Mouse (Mus musculus): ENCODE results near the gene Antxr2. TPM values are rescaled to one million over a fixed set of nuclear protein-coding genes. Genes with fewer than 3 reads are reported as not detected.

The Antxr2 gene
- polyA plus RNA-seq, 1 experiment from 2014 or later = 9.3 TPM

GRCm38 (mm10) chr5:97980472-97980871, 50.4 kb downstream of the Antxr2 start:
- 60% methylated on average over 14 of the region's 14 CpGs for WGBS
- Histone ChIP-seq H3K36me3 (ENCODE audit: control insufficient read depth, insufficient read depth, low read length) (no peaks in the 10 kb centered on the region; the same call in 1 of the 2 replicates), H3K4me2 (replicated peaks; ENCODE audit: low read depth) (no peak overlapping the region), H3K27ac (replicated peaks) (no peak overlapping the region), H3K4me3 (ENCODE audit: low read depth, low read length) (no peak overlapping the region), H3K9me3 (ENCODE audit: control insufficient read depth, low read length) (no peaks in the 10 kb centered on the region), H3K27me3 (ENCODE audit: control insufficient read depth, insufficient read depth, low read length) (no peaks in the 10 kb centered on the region), H3K4me1 (replicated peaks; ENCODE audit: control insufficient read depth, insufficient read depth) (no peaks in the 10 kb centered on the region), H3K9ac (ENCODE audit: low read length) (no peak overlapping the region)
- no peak for TF ChIP-seq EP300 (optimal IDR thresholded peaks at IDR 0.05)
- no peak for TF ChIP-seq CTCF (IDR thresholded peaks at IDR 0.05; ENCODE audit: low read depth)
- ATAC-seq (ENCODE audit: low FRiP score, low TSS enrichment) (no peak), DNase-seq (ENCODE audit: low spot score) (no peak)

DNA sequence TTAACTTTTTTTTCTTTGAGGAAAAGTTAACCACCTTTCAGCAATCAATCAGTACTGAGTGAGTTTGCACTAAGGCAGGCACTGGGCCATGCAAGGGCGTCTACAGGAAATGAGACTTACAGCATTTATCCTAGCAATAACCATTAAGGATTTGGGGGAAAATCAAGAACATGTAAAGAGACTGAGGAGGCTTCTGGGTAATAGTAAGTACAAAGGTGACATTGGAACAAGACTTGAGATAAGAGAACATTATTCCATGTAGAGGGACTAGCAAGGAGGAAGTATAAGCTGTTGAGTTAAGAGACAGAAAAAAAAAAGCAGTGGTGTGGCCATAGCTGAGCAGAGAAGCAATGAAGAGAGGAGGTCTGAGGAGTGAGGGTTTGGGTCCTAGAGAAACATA, 57.5 kb downstream of the Antxr2 start:
- DNase-seq (ENCODE audit: low spot score) (no peak), ATAC-seq (ENCODE audit: low FRiP score, low TSS enrichment) (no peak)
- TF ChIP-seq EP300 (optimal IDR thresholded peaks at IDR 0.05) (no peak), CTCF (IDR thresholded peaks at IDR 0.05; ENCODE audit: low read depth) (no peak)
- Histone ChIP-seq H3K27me3 (ENCODE audit: control insufficient read depth, insufficient read depth, low read length) (no peaks in the 10 kb centered on the region), H3K4me2 (replicated peaks; ENCODE audit: low read depth) (no peak overlapping the region), H3K9me3 (ENCODE audit: control insufficient read depth, low read length) (no peaks in the 10 kb centered on the region), H3K36me3 (ENCODE audit: control insufficient read depth, insufficient read depth, low read length) (no peaks in the 10 kb centered on the region; the same call in 1 of the 2 replicates), H3K9ac (ENCODE audit: low read length) (no peak overlapping the region), H3K27ac (replicated peaks) (no peak overlapping the region), H3K4me1 (replicated peaks; ENCODE audit: control insufficient read depth, insufficient read depth) (no peaks in the 10 kb centered on the region), H3K4me3 (ENCODE audit: low read depth, low read length) (no peak overlapping the region)
- 50% methylated on average over 1 of the region's 1 CpGs for WGBS

DNA sequence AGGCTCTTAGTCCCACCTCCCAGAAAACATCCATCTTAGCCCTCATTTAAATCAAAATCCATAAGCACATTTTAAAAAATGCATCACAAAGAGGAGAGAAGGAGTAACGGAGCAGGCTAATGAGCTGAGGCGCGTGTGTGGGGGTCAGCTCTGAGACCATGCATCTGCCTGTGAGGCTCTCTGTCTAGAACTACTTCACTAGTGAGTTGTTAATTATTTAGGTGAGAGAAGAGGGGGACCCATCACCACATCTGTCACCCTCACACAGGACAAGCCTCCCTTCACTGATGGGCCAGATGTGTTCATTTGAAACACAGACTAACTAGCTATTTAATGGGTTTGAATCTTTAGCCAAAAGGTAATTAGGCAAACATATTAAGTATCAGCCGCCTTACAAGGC, 58.8 kb downstream of the Antxr2 start:
- 86% methylated on average over 4 of the region's 4 CpGs for WGBS
- Histone ChIP-seq H3K9me3 (ENCODE audit: control insufficient read depth, low read length) (no peaks in the 10 kb centered on the region), H3K9ac (ENCODE audit: low read length) (no peak overlapping the region), H3K27me3 (ENCODE audit: control insufficient read depth, insufficient read depth, low read length) (no peaks in the 10 kb centered on the region), H3K4me1 (replicated peaks; ENCODE audit: control insufficient read depth, insufficient read depth) (no peaks in the 10 kb centered on the region), H3K4me2 (replicated peaks; ENCODE audit: low read depth) (no peak overlapping the region), H3K27ac (replicated peaks) (no peak overlapping the region), H3K36me3 (ENCODE audit: control insufficient read depth, insufficient read depth, low read length) (no peaks in the 10 kb centered on the region), H3K4me3 (ENCODE audit: low read depth, low read length) (no peak overlapping the region)
- ATAC-seq (ENCODE audit: low FRiP score, low TSS enrichment) = no peak
- DNase-seq (ENCODE audit: low spot score) = no peak
- TF ChIP-seq EP300 (optimal IDR thresholded peaks at IDR 0.05) (no peak), CTCF (IDR thresholded peaks at IDR 0.05; ENCODE audit: low read depth) (no peak)

DNA sequence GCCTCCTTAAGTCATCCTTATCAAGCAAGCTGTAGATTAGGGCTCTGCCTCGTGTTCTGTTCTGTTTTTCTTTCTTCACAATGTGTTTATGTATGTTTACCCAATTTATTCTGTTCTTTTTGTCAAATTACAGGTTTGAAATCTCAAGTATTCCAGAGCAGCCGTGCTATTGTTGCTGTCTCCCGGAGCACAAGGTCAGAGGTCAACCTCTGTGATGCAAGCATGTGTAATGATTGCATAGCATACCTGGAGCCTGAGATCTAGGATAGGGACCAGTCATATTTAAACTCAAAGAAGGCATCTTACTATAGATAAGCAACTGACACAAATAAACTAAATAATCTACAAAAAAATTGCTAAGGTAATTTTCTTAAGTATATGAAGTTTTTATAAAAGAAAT, 59.6 kb downstream of the Antxr2 start:
- no peaks in the 10 kb centered on the region for H3K9me3 ChIP-seq (ENCODE audit: control insufficient read depth, low read length)
- TF ChIP-seq CTCF (IDR thresholded peaks at IDR 0.05; ENCODE audit: low read depth) = no peak
- TF ChIP-seq EP300 (optimal IDR thresholded peaks at IDR 0.05) = no peak
- DNase-seq (ENCODE audit: low spot score) (no peak), ATAC-seq (ENCODE audit: low FRiP score, low TSS enrichment) (no peak)
- no peak overlapping the region for H3K4me3 ChIP-seq (ENCODE audit: low read depth, low read length)
- H3K27me3 ChIP-seq (ENCODE audit: control insufficient read depth, insufficient read depth, low read length) = no peaks in the 10 kb centered on the region
- no peaks in the 10 kb centered on the region for H3K36me3 ChIP-seq (ENCODE audit: control insufficient read depth, insufficient read depth, low read length)
- H3K27ac ChIP-seq (replicated peaks) = no peak overlapping the region
- WGBS = 30% methylated on average over 3 of the region's 3 CpGs
- no peak overlapping the region for H3K4me2 ChIP-seq (replicated peaks; ENCODE audit: low read depth)
- H3K9ac ChIP-seq (ENCODE audit: low read length) = no peak overlapping the region
- H3K4me1 ChIP-seq (replicated peaks; ENCODE audit: control insufficient read depth, insufficient read depth) = no peaks in the 10 kb centered on the region

GRCm38 (mm10) chr5:97967044-97967443, 63.8 kb downstream of the Antxr2 start:
- Histone ChIP-seq H3K4me1 (replicated peaks; ENCODE audit: control insufficient read depth, insufficient read depth) (no peaks in the 10 kb centered on the region), H3K9me3 (ENCODE audit: control insufficient read depth, low read length) (no peaks in the 10 kb centered on the region), H3K4me3 (ENCODE audit: low read depth, low read length) (no peak overlapping the region), H3K9ac (ENCODE audit: low read length) (no peak overlapping the region), H3K36me3 (ENCODE audit: control insufficient read depth, insufficient read depth, low read length) (no peaks in the 10 kb centered on the region), H3K27ac (replicated peaks) (no peak overlapping the region), H3K27me3 (ENCODE audit: control insufficient read depth, insufficient read depth, low read length) (no peaks in the 10 kb centered on the region), H3K4me2 (replicated peaks; ENCODE audit: low read depth) (no peak overlapping the region)
- DNase-seq (ENCODE audit: low spot score) (no peak), ATAC-seq (ENCODE audit: low FRiP score, low TSS enrichment) (no peak)
- WGBS = 56% methylated on average over 5 of the region's 5 CpGs
- TF ChIP-seq CTCF (IDR thresholded peaks at IDR 0.05; ENCODE audit: low read depth) (no peak), EP300 (optimal IDR thresholded peaks at IDR 0.05) (no peak)

- Histone ChIP-seq H3K4me3 (ENCODE audit: low read depth, low read length) (no peak overlapping the region), H3K9ac (ENCODE audit: low read length) (no peak overlapping the region), H3K27me3 (ENCODE audit: control insufficient read depth, insufficient read depth, low read length) (no peaks in the 10 kb centered on the region), H3K4me2 (replicated peaks; ENCODE audit: low read depth) (no peak overlapping the region), H3K27ac (replicated peaks) (no peak overlapping the region), H3K9me3 (ENCODE audit: control insufficient read depth, low read length) (no peaks in the 10 kb centered on the region), H3K4me1 (replicated peaks; ENCODE audit: control insufficient read depth, insufficient read depth) (no peaks in the 10 kb centered on the region), H3K36me3 (ENCODE audit: control insufficient read depth, insufficient read depth, low read length) (no peaks in the 10 kb centered on the region)
- TF ChIP-seq CTCF (IDR thresholded peaks at IDR 0.05; ENCODE audit: low read depth) = no peak
- DNase-seq (ENCODE audit: low spot score) (no peak), ATAC-seq (ENCODE audit: low FRiP score, low TSS enrichment) (no peak)
Measured at GRCm38 (mm10) chr5:97966101-97966500, 64.7 kb downstream of the Antxr2 start.
